Mouse (Mus musculus): ENCODE results near the gene Dennd4c. TPM values are rescaled to one million over a fixed set of nuclear protein-coding genes. Genes with fewer than 3 reads are reported as not detected.

The Dennd4c gene
- polyA plus RNA-seq, 1 experiment, result 56.5 TPM

GRCm38 (mm10) chr4:86852018-86852417 is 103.7 kb downstream of the Dennd4c start:
- no peak for TF ChIP-seq POLR2A (IDR thresholded peaks at IDR 0.05; ENCODE audit: borderline replicate concordance, low read depth, low read length)
- no peak for TF ChIP-seq CTCF (IDR thresholded peaks at IDR 0.05; ENCODE audit: low read depth, low read length)
- Histone ChIP-seq H3K4me1 (ENCODE audit: control insufficient read depth, insufficient read depth, low read length) (peaks cover 3% of the 10 kb centered on the region; the same call in 1 of the 2 replicates), H3K4me3 (ENCODE audit: insufficient read depth, low read length) (no peak overlapping the region), H3K27ac (ENCODE audit: insufficient read depth, low read depth, low read length) (no peak overlapping the region)

GRCm38 (mm10) chr4:86852813-86853590 is 104.6 kb downstream of the Dennd4c start:
- TF ChIP-seq POLR2A (IDR thresholded peaks at IDR 0.05; ENCODE audit: borderline replicate concordance, low read depth, low read length) (no peak), CTCF (IDR thresholded peaks at IDR 0.05; ENCODE audit: low read depth, low read length) (no peak)
- Histone ChIP-seq H3K4me1 (ENCODE audit: control insufficient read depth, insufficient read depth, low read length) (peaks cover 3% of the 10 kb centered on the region; the same call in 1 of the 2 replicates), H3K27ac (ENCODE audit: insufficient read depth, low read depth, low read length) (no peak overlapping the region), H3K4me3 (ENCODE audit: insufficient read depth, low read length) (no peak overlapping the region)

- H3K4me1 ChIP-seq (ENCODE audit: control insufficient read depth, insufficient read depth, low read length), result peaks cover 6% of the 10 kb centered on the region; the same call in 1 of the 2 replicates
- TF ChIP-seq CTCF (IDR thresholded peaks at IDR 0.05; ENCODE audit: low read depth, low read length) (no peak), POLR2A (IDR thresholded peaks at IDR 0.05; ENCODE audit: borderline replicate concordance, low read depth, low read length) (no peak)
- H3K27ac ChIP-seq (ENCODE audit: insufficient read depth, low read depth, low read length), result peak overlapping the region; percentile 86
- peak overlapping the region; percentile 76 for H3K4me3 ChIP-seq (ENCODE audit: insufficient read depth, low read length)
These were observed 108.2 kb downstream of the Dennd4c start for GRCm38 (mm10) chr4:86856304-86857112.

GRCm38 (mm10) chr4:86857113-86858069 is 109.0 kb downstream of the Dennd4c start, which contains the start of gene Rps6:
Gene Rps6, minus strand, starts transcription at chr4:86857412.
- H3K4me3 ChIP-seq (ENCODE audit: insufficient read depth, low read length), result peak within 1 kb of the TSS; percentile 76
- H3K27ac ChIP-seq (ENCODE audit: insufficient read depth, low read depth, low read length), result peak within 1 kb of the TSS; percentile 86
- peaks cover 6% of the 10 kb centered on the region; the same call in 1 of the 2 replicates for H3K4me1 ChIP-seq (ENCODE audit: control insufficient read depth, insufficient read depth, low read length)
- TF ChIP-seq CTCF (IDR thresholded peaks at IDR 0.05; ENCODE audit: low read depth, low read length) (no peak), POLR2A (IDR thresholded peaks at IDR 0.05; ENCODE audit: borderline replicate concordance, low read depth, low read length) (peak; percentile 81)

GRCm38 (mm10) chr4:86858070-86858440 is 109.7 kb downstream of the Dennd4c start:
- H3K4me1 ChIP-seq (ENCODE audit: control insufficient read depth, insufficient read depth, low read length), result peaks cover 6% of the 10 kb centered on the region; the same call in 1 of the 2 replicates
- no peak overlapping the region for H3K27ac ChIP-seq (ENCODE audit: insufficient read depth, low read depth, low read length)
- H3K4me3 ChIP-seq (ENCODE audit: insufficient read depth, low read length), result peak overlapping the region; percentile 76
- TF ChIP-seq CTCF (IDR thresholded peaks at IDR 0.05; ENCODE audit: low read depth, low read length) (no peak), POLR2A (IDR thresholded peaks at IDR 0.05; ENCODE audit: borderline replicate concordance, low read depth, low read length) (no peak)

- H3K4me3 ChIP-seq (ENCODE audit: insufficient read depth, low read length), result no peak overlapping the region
- H3K27ac ChIP-seq (ENCODE audit: insufficient read depth, low read depth, low read length), result no peak overlapping the region
- no peaks in the 10 kb centered on the region for H3K4me1 ChIP-seq (ENCODE audit: control insufficient read depth, insufficient read depth, low read length)
- no peak for TF ChIP-seq POLR2A (IDR thresholded peaks at IDR 0.05; ENCODE audit: borderline replicate concordance, low read depth, low read length)
- TF ChIP-seq CTCF (IDR thresholded peaks at IDR 0.05; ENCODE audit: low read depth, low read length), result no peak
These were observed 115.7 kb downstream of the Dennd4c start for GRCm38 (mm10) chr4:86864087-86864486.

- Histone ChIP-seq H3K4me3 (ENCODE audit: insufficient read depth, low read length) (no peak overlapping the region), H3K4me1 (ENCODE audit: control insufficient read depth, insufficient read depth, low read length) (peaks cover 3% of the 10 kb centered on the region), H3K27ac (ENCODE audit: insufficient read depth, low read depth, low read length) (no peak overlapping the region)
- no peak for TF ChIP-seq CTCF (IDR thresholded peaks at IDR 0.05; ENCODE audit: low read depth, low read length)
- TF ChIP-seq POLR2A (IDR thresholded peaks at IDR 0.05; ENCODE audit: borderline replicate concordance, low read depth, low read length), result no peak
These were observed 123.6 kb downstream of the Dennd4c start for GRCm38 (mm10) chr4:86871988-86872387.

- no peak for TF ChIP-seq POLR2A (IDR thresholded peaks at IDR 0.05; ENCODE audit: borderline replicate concordance, low read depth, low read length)
- no peak for TF ChIP-seq CTCF (IDR thresholded peaks at IDR 0.05; ENCODE audit: low read depth, low read length)
- H3K4me3 ChIP-seq (ENCODE audit: insufficient read depth, low read length), result no peak overlapping the region
- peaks cover 3% of the 10 kb centered on the region for H3K4me1 ChIP-seq (ENCODE audit: control insufficient read depth, insufficient read depth, low read length)
- no peak overlapping the region for H3K27ac ChIP-seq (ENCODE audit: insufficient read depth, low read depth, low read length)
These were observed 124.7 kb downstream of the Dennd4c start for GRCm38 (mm10) chr4:86873072-86873471.

Data from bone marrow macrophage, adult 2 months (primary cell).